Mouse (Mus musculus) limb, embryonic 14.5 days (tissue): ENCODE data around the gene Atf7ip2. TPM values are rescaled to one million over a fixed set of nuclear protein-coding genes. Genes with fewer than 3 reads are reported as not detected.

Experiments
- ATAC-seq: fragments of 200-750 bp; cut with Nextera tagmentation; 2 replicates; pipeline ENCODE4 v1.8.0; 2017; ENCODE audit warnings: low read depth, moderate number of reproducible peaks, moderate TSS enrichment; ENCODE audit not compliant: low FRiP score
- DNase-seq: peaks from one replicate; pipeline ENCODE4 v3.0.0-alpha.2; 2015; ENCODE audit warnings: low spot score
- H3K27ac ChIP-seq: fragments of 300-500 bp; sonication (generic); replicated peaks from 2 replicates; pipeline ENCODE4 v1.5.1; 2014; ENCODE audit warnings: low read depth, mild to moderate bottlenecking, low read length, moderate library complexity, mixed read lengths
- H3K27me3 ChIP-seq: fragments of 300-500 bp; sonication (generic); 2 replicates; pipeline ENCODE4 v1.6.1; 2014; ENCODE audit warnings: low read length, mixed read lengths; ENCODE audit not compliant: control insufficient read depth, insufficient read depth
- H3K36me3 ChIP-seq: fragments of 300-500 bp; sonication (generic); 2 replicates; pipeline ENCODE4 v1.6.1; 2014; ENCODE audit warnings: mild to moderate bottlenecking, low read length, moderate library complexity, mixed read lengths; ENCODE audit not compliant: control insufficient read depth, insufficient read depth
- H3K4me1 ChIP-seq: fragments of 300-500 bp; sonication (generic); 2 replicates; pipeline ENCODE4 v1.6.1; 2014; ENCODE audit warnings: antibody characterized with exemption, low read length, mixed read lengths; ENCODE audit not compliant: control insufficient read depth, insufficient read depth
- H3K4me2 ChIP-seq: fragments of 300-500 bp; sonication (generic); replicated peaks from 2 replicates; pipeline ENCODE4 v1.6.1; 2014; ENCODE audit warnings: low read depth, mild to moderate bottlenecking, low read length, moderate library complexity; ENCODE audit not compliant: severe bottlenecking
- H3K4me3 ChIP-seq: fragments of 300-500 bp; sonication (generic); replicated peaks from 2 replicates; pipeline ENCODE4 v1.5.1; 2014; ENCODE audit warnings: low read length
- H3K9ac ChIP-seq: fragments of 300-500 bp; sonication (generic); 2 replicates; pipeline ENCODE4 v1.6.1; 2014; ENCODE audit warnings: mild to moderate bottlenecking, low read depth, low read length, moderate library complexity; ENCODE audit not compliant: severe bottlenecking
- H3K9me3 ChIP-seq: fragments of 300-500 bp; sonication (generic); 2 replicates; pipeline ENCODE4 v1.6.1; 2016; ENCODE audit warnings: low read length; ENCODE audit not compliant: control insufficient read depth
- POLR2A ChIP-seq: fragments of 200-500 bp; IDR thresholded peaks from 2 replicates; pipeline ENCODE4 v1.8.0; 2012; ENCODE audit warnings: inconsistent platforms, mild to moderate bottlenecking, moderate library complexity, borderline replicate concordance; ENCODE audit not compliant: insufficient read depth, insufficient read length; ENCODE audit errors: extremely low read depth
- WGBS: fragments of 180-500 bp; shearing (Covaris S2); extraction: QIAGEN DNeasy Blood & Tissue Kit; methylation state at CpG from one replicate; pipeline ENCODE4 v1.1.7; 2014; 5-methylcytosine and 5-hydroxymethylcytosine counted together
- microRNA-seq: library from miRNA; unstranded; fragments of <30 nt; microRNA quantifications from one replicate; pipeline ENCODE4, GENCODE M21; 2016
- polyA plus RNA-seq, 2 experiments: library from polyadenylated mRNA; depleted of rRNA in 1 of 2; stranded (reverse) in 1 of 2; unstranded in 1 of 2; fragments of >200 nt; fragmentation: Nextera tagmentation in 1 of 2; extraction: Ambion mirVana in 1 of 2; gene quantifications; 2 replicates each; pipeline versions ENCODE4 v1.2.1 to v1.2.3; 2012 to 2014

Atf7ip2 gene
- polyA plus RNA-seq, 2 experiments, result 1.4 TPM

- TF ChIP-seq POLR2A, result no peak
- Histone ChIP-seq H3K27ac (no peak overlapping the region), H3K4me2 (no peak overlapping the region), H3K4me1 (no peaks in the 10 kb centered on the region), H3K9me3 (no peaks in the 10 kb centered on the region), H3K36me3 (no peaks in the 10 kb centered on the region), H3K27me3 (no peaks in the 10 kb centered on the region), H3K4me3 (no peak overlapping the region), H3K9ac (no peak overlapping the region)
- WGBS, result 23% methylated on average over 8 of the region's 8 CpGs
- peak; percentile 15 for DNase-seq
- ATAC-seq, result peak; percentile 67; the same call in 1 of the 2 replicates
These were observed 107.1 kb downstream of the Atf7ip2 start for GRCm38 (mm10) chr16:10299637-10300036.

GRCm38 (mm10) chr16:10300231-10301186 is 108.0 kb downstream of the Atf7ip2 start:
- no peak overlapping the region for H3K4me2 ChIP-seq
- H3K36me3 ChIP-seq, result no peaks in the 10 kb centered on the region
- no peak overlapping the region for H3K9ac ChIP-seq
- H3K9me3 ChIP-seq, result no peaks in the 10 kb centered on the region
- H3K4me1 ChIP-seq, result no peaks in the 10 kb centered on the region
- no peaks in the 10 kb centered on the region for H3K27me3 ChIP-seq
- no peak for ATAC-seq
- DNase-seq, result no peak
- WGBS, result 55% methylated on average over 3 of the region's 3 CpGs
- no peak overlapping the region for H3K4me3 ChIP-seq
- no peak overlapping the region for H3K27ac ChIP-seq
- no peak for TF ChIP-seq POLR2A

Small RNA genes lying within 50 kb of the gene (microRNA-seq; reads per million reads assigned to microRNA genes)
- gene Gm22932, result not detected

Other genes with a start within 250 kb of the Atf7ip2 start
- 0.64 and 0.86 TPM in 2 replicates for gene Grin2a, start 197.2 kb upstream of the Atf7ip2 start, polyA plus RNA-seq (2012; rRNA removed)
- gene Grin2a, start 197.2 kb upstream of the Atf7ip2 start, polyA plus RNA-seq (2014; fragmentation: Nextera tagmentation; extraction: Ambion mirVana), result 1.9 and 2.0 TPM in 2 replicates
- 8.5 and 14.4 TPM in 2 replicates for gene Rpl39l, start 22.5 kb upstream of the Atf7ip2 start, polyA plus RNA-seq (2012; rRNA removed)
- 5.5 and 8.6 TPM in 2 replicates for gene Rpl39l, start 22.5 kb upstream of the Atf7ip2 start, polyA plus RNA-seq (2014; fragmentation: Nextera tagmentation; extraction: Ambion mirVana)
- gene Emp2, start 121.3 kb downstream of the Atf7ip2 start, polyA plus RNA-seq (2012; rRNA removed), result 33.9 and 35.2 TPM in 2 replicates
- gene Emp2, start 121.3 kb downstream of the Atf7ip2 start, polyA plus RNA-seq (2014; fragmentation: Nextera tagmentation; extraction: Ambion mirVana), result 39.2 and 41.7 TPM in 2 replicates
- gene Tekt5, start 202.8 kb downstream of the Atf7ip2 start, polyA plus RNA-seq (2012; rRNA removed), result 1.2 and 1.4 TPM in 2 replicates
- 1.1 and 2.0 TPM in 2 replicates for gene Tekt5, start 202.8 kb downstream of the Atf7ip2 start, polyA plus RNA-seq (2014; fragmentation: Nextera tagmentation; extraction: Ambion mirVana)
- gene Nubp1, start 219.2 kb downstream of the Atf7ip2 start, polyA plus RNA-seq (2012; rRNA removed), result 46.1 and 46.9 TPM in 2 replicates
- 59.0 and 64.6 TPM in 2 replicates for gene Nubp1, start 219.2 kb downstream of the Atf7ip2 start, polyA plus RNA-seq (2014; fragmentation: Nextera tagmentation; extraction: Ambion mirVana)